Mouse (Mus musculus): ENCODE measurements around the gene Hist1h2ad.
"Not testable (repeated sequence)": the region's sequence is repeated elsewhere in the genome, so short reads cannot be mapped to it uniquely, and the experiment has no call there.

The Hist1h2ad gene

GRCm38 (mm10) chr13:23586099-23586939, 12.1 kb downstream of the Hist1h2ad start:
- no peak for DNase-seq

DNA sequence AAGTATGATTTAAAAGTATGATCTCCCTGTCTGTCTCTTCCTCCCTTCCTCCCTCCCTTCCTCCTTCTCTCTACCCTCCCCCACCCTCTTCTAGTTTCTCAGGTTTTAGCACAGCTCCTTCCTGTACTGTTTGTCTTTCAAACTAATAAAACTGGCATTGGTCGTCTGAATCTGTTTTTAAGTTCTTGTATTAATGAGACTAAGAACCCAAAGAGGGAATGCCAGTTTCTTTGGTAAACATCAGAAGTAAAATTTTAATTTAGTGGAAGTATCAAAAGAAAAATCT, 12.7 kb downstream of the Hist1h2ad start:
- no peak for DNase-seq

- DNase-seq: no peak
Observed at GRCm38 (mm10) chr13:23591206-23591605, 17.0 kb downstream of the Hist1h2ad start.

GRCm38 (mm10) chr13:23591886-23592285, 17.7 kb downstream of the Hist1h2ad start:
- DNase-seq: not testable (repeated sequence)

- DNase-seq: no peak
Observed at GRCm38 (mm10) chr13:23592614-23593013, 18.4 kb downstream of the Hist1h2ad start.

GRCm38 (mm10) chr13:23593051-23593770, 19.0 kb downstream of the Hist1h2ad start:
- DNase-seq: no peak

DNA sequence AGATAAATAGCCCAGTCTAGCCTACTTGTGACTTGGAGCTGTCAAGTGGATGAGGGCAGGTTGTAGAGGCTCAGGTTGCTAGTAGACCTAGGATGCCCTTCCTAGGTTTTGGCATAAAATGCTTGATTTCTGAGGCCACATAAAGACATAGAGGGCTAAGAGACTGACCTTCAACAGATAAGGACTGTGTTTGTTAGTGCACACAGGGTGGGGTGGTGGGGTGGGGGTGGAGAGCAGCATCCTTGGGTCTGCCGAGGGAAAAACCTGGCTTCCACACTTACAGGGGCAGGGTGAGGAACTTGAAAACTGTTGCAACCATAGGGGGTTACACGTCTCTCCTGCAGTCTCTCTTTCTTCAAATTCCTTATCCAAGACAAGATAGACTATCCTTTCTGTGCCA, 21.0 kb downstream of the Hist1h2ad start:
- DNase-seq: no peak

- DNase-seq: no peak
Observed at GRCm38 (mm10) chr13:23595622-23596372, 21.6 kb downstream of the Hist1h2ad start.

- peak; percentile 77 for DNase-seq
Observed at GRCm38 (mm10) chr13:23597957-23598356, 23.8 kb downstream of the Hist1h2ad start.

DNA sequence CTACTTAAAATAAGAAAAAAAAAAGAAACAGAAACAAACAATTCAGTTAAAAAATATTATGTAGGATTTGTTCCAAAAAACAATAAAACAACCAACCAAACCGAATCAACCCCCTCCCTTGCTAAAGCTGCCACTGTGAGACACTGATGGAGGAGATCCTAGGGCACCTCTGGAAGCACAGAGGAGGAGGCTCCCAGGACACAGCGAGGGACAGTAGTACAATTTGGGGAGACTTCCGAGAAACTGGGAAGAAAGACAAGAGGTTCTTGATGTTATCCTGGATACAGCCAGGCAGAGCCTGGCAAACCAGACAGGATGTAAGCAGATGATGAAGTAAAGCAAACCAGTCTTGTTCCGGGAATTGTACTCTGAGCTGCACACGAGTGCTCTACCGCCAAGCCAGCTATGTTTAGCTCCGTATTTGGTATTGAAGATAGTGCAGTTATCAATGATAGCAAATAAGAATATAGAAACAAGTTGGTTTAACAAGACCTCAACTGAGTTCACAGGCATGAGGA, 29.1 kb downstream of the Hist1h2ad start:
- DNase-seq: no peak

GRCm38 (mm10) chr13:23604452-23604851, 30.3 kb downstream of the Hist1h2ad start:
- DNase-seq: no peak

DNA sequence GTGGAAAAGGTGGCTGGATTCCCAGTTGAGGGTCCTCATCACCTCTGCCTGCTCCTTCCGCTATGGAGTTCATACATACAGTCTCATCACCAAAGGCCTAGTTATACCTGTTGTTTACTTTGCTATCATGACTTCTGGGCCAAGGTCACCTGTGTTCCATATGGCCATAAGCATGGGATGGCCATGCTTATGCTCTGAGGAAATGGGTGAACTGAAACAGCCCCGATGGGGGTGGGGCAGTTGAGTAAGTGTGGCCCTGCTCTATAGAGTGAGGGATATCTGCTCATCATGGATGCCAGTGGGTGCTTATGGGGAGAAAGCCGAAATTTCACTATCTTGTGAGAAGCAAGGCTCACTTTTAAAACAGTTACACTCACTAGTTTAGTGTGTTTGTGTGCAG, 30.9 kb downstream of the Hist1h2ad start:
- DNase-seq: no peak

GRCm38 (mm10) chr13:23609209-23609608, 35.0 kb downstream of the Hist1h2ad start:
- DNase-seq: no peak

- DNase-seq: no peak
Observed at GRCm38 (mm10) chr13:23609844-23610243, 35.7 kb downstream of the Hist1h2ad start.

- no peak for DNase-seq
Observed at GRCm38 (mm10) chr13:23610393-23610792, 36.2 kb downstream of the Hist1h2ad start.

DNA sequence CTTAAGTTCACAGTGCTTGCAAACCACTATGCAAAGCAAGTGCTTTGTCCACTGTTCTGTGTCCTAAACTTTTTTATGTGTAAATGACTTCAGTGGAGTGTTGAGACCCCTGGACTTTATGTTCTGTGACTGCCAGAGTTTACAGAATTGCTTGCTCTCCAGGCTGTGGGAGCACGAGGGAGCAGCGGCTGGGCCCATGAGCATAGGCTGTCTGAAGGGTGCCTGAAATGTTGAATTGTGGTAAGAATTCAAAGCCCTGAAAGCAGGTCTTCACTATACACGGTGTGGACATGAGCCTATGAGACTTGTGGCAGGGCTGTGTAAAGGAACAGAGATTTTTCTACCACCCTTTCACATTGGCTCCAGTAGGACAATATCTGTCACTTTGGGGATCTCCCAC, 37.5 kb downstream of the Hist1h2ad start:
- DNase-seq: no peak

- DNase-seq: no peak
Observed at GRCm38 (mm10) chr13:23620056-23620732, 46.0 kb downstream of the Hist1h2ad start.

- peak; percentile 67 for DNase-seq
Observed at GRCm38 (mm10) chr13:23620733-23621531, 46.8 kb downstream of the Hist1h2ad start, which contains the start of gene Hist1h2be. Gene Hist1h2be, minus strand, starts transcription at chr13:23621124.

DNA sequence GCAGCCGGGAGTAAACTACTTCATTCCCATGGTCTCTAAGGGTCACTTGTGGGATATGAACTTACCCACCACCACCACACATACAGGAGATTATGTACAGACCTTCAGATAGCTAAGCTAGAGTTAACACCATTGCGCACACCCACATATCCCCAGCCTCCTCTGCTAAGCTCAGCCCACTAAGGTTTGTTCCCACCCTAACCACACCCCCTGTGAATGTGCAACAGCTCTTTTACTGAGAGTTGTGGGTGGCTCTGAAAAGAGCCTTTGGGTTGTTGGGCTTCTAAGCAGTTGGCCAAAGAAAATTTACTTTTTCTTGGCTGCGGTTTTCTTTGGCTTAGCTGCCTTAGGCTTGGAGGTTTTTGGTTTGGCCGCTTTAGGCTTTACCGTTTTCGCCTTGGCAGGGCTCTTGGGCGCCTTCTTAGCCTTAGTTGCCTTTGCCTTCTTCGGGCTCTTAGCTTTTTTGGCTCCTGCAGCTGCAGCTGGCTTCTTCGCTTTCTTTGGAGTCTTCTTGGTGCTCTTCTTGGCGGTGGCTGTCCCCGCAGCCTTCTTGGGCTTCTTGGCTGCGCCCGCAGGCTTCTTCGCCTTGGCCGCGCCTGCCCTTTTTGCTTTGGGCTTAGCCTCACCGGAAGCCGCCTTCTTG, 47.5 kb downstream of the Hist1h2ad start:
- peak; percentile 42 for DNase-seq

- DNase-seq: peak; percentile 86
Observed at GRCm38 (mm10) chr13:23622175-23622671, 48.0 kb downstream of the Hist1h2ad start, which contains the start of gene Hist1h1e. Gene Hist1h1e, minus strand, starts transcription at chr13:23622558.

DNA sequence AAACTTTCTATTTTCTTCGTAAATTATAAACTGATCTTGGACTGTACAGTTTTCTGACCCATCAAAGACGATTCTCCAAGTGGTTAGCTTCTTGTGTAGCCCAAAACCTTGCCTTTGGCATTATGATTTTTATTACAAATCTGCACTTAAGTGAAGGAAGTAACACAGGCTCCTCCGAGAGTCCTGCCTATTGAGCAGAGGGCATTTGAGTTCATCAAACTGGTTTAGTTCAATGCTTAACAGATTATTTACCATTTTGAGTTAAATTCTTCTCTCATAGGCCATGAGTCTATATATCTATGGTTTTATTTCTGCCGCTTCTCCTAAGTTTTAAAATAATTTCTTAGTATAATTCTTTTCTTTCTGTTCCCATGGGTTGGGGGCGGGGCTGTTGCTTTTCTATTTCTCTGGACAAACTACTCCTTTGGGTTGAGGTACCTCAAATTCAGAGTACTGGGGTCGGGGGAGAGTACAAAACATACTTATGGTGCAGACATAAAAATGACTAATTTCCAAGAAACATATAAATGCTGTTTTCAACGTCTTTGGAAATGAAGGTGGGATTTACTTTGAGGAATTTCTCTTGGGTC, 48.8 kb downstream of the Hist1h2ad start:
- DNase-seq: peak; percentile 10
